Mouse (Mus musculus): ENCODE results near the gene Ezh1.
A peak's percentile ranks its signal among the peaks of the same experiment; 100 is the strongest.

Gene Ezh1

GRCm38 (mm10) chr11:101143338-101144225 lies 82.7 kb downstream of the Ezh1 start:
- peak; percentile 84 for DNase-seq (ENCODE audit: low read depth, low spot score)

GRCm38 (mm10) chr11:101142215-101142967 lies 83.9 kb downstream of the Ezh1 start:
- DNase-seq (ENCODE audit: low read depth, low spot score), result no peak

All from A20 (cell line).